Mouse (Mus musculus): ENCODE data around the gene Tnxb. TPM values are rescaled to one million over a fixed set of nuclear protein-coding genes. Genes with fewer than 3 reads are reported as not detected.
"Not testable (repeated sequence)": the region's sequence is repeated elsewhere in the genome, so short reads cannot be mapped to it uniquely, and the experiment has no call there.

The Tnxb gene
- polyA plus RNA-seq, 1 experiment from 2014 or later, result not detected

DNA sequence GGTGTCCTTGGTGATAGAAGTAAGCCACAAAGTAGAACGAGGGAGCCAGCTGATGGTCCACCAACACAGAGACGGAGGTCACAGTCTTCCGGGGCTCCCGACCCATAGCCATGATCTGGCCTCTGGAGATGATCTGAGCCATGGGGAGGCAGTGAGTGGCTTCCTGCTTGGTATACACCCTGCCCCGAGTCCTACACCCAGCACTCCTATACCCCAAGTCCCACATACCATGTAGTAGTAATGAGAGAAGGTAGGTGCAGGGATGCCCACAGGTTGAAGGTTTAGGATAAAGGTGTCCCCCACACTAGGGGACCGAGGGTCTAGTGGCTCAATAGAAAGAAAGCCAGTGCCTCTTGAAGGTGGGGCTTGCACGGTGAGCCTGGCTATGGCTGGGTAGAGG is 69.4 kb downstream of the Tnxb start:
- not testable (repeated sequence) for H3K4me3 ChIP-seq (ENCODE audit: inconsistent target); H3K27ac ChIP-seq; H3K36me3 ChIP-seq (ENCODE audit: inconsistent target); H3K79me2 ChIP-seq (ENCODE audit: inconsistent target)
- 89% methylated on average over 7 of the region's 7 CpGs for WGBS (ENCODE audit: missing documents)

DNA sequence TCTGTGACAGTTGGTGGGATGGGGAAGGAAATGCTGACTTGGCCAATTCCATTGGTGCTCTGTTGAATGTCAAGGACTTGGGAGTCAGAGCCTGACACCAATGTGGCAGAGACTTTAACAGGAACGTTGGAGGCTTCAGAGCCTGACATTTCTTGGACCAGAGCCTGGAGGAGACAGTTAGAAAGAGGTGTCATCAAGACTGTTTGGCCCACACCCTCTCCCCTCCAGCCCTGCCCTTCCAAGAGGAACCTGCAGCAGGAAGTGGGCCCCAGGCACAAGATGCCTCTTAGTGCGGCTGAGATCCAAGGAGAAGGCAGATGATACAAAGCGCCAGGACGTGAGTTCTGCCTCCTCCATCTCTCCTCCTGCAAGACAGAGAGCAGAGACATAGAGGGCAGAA is 69.9 kb downstream of the Tnxb start:
- no peak overlapping the region for H3K4me3 ChIP-seq (ENCODE audit: inconsistent target)
- H3K36me3 ChIP-seq (ENCODE audit: inconsistent target), result no peaks in the 10 kb centered on the region
- WGBS (ENCODE audit: missing documents), result 44% methylated on average over 4 of the region's 4 CpGs
- no peaks in the 10 kb centered on the region for H3K79me2 ChIP-seq (ENCODE audit: inconsistent target)
- H3K27ac ChIP-seq, result no peak overlapping the region

DNA sequence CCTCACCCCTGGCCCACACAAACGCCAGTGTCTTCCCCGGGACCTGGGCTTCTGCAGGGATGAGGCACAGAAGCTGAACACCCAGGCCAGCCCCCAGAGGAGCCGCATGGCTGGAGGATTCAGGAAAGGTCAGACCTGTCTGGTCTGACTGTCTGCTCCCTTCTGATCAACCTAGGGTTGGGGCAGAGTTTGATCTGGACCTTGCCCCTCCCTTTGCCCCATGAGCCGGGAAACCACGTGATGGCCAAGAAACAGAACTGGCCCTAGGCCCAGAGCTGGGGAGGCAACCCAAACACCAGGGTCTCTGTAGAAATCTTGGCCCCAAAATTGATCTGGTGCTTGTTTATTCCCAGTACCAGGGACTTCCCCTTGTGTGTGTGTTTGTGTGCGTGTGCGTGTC is 73.4 kb downstream of the Tnxb start, which contains the start of gene C4b:
Gene C4b (minus strand): TSS at position 164 of the 400 bp plus-strand sequence.
- Histone ChIP-seq H3K79me2 (ENCODE audit: inconsistent target) (no peaks in the 10 kb centered on the region), H3K4me3 (ENCODE audit: inconsistent target) (no peak within 1 kb of the TSS), H3K27ac (no peak within 1 kb of the TSS), H3K36me3 (ENCODE audit: inconsistent target) (no peaks in the 10 kb centered on the region)
- 84% methylated on average over 7 of the region's 7 CpGs for whole genome bisulfite sequencing (ENCODE audit: missing documents)

DNA sequence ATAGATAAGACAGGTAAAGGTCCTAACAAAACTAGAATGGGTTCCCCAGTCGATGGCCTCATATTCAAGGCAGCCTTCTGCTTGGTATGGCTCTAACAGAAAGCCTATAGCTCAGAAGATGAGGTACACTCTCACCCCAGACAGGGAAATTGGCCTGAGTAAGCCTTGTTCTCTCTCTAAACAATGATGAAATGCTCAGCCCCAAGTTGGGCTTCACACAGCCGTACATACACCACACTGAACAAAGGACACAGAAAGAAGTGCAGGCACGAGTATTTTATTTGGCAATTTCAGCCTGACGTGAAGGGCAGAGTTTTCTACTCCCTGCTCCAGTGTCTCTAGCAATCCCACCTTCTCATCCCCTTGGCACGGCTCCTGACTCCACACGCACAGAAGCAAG is 73.9 kb downstream of the Tnxb start:
- 84% methylated on average over 6 of the region's 6 CpGs for WGBS (ENCODE audit: missing documents)
- H3K79me2 ChIP-seq (ENCODE audit: inconsistent target), result no peaks in the 10 kb centered on the region
- H3K4me3 ChIP-seq (ENCODE audit: inconsistent target), result no peak overlapping the region
- no peak overlapping the region for H3K27ac ChIP-seq
- no peaks in the 10 kb centered on the region for H3K36me3 ChIP-seq (ENCODE audit: inconsistent target)

DNA sequence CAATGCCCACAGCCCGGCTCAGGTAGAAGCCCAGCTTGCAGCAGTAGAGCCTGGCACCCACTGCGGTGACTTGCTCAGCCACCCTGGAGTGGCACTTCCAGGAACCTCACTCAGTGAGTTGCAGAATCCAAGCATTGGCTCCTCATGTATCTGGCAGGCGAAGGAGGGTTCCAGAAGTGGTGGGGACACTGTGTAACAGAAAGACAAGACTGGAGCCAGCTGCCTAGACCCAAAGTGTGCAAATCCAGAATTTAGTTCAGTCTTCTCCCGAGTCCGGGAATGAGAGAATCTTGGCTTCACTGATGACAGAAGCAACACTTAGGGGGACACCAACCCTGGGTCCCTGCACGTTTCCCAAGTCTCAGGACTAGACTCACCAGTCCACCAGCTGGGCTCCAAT is 74.3 kb downstream of the Tnxb start:
- H3K79me2 ChIP-seq (ENCODE audit: inconsistent target); H3K27ac ChIP-seq; H3K4me3 ChIP-seq (ENCODE audit: inconsistent target); H3K36me3 ChIP-seq (ENCODE audit: inconsistent target): not testable (repeated sequence)
- WGBS (ENCODE audit: missing documents), result 92% methylated on average over 2 of the region's 6 CpGs

DNA sequence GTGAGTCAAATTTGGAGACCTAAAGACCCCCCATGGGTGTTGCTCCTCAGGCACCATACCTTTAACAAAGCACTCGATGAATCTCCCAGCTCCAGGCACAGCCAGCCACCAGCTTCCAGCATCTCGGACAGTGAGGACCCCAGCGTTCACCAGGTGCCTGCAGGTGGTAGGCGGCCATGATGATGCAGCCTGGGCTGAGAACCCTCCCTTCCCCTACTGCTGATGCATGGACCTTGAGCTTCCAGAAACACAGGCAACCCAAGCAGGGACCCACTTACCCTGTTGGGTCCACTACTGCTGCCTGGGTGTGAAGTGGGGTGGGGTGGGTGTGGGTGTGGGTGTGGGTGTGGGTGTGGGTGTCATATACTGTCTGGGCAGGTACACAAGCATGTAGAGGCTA is 74.8 kb downstream of the Tnxb start:
- WGBS (ENCODE audit: missing documents), result 93% methylated on average over 4 of the region's 4 CpGs
- H3K79me2 ChIP-seq (ENCODE audit: inconsistent target); H3K4me3 ChIP-seq (ENCODE audit: inconsistent target); H3K36me3 ChIP-seq (ENCODE audit: inconsistent target); H3K27ac ChIP-seq: not testable (repeated sequence)

DNA sequence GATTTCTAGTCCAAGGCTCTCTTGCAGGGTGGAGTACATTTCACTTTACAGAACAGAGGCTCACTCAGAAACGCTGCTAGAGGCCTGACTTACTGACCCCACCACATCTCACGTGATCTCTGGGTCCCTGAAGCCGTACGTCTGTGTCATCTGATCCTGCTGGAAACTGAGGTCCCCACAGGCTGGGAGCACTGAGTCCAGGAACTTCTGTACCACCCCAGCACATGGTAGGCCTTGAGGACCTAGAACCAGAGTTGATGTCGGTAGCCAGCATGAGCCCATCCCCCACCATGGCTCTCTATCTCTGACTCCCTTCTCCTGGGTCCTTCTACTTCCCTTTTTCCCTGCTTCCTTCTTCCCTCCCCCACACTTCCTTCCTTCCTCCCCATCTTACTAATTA is 76.2 kb downstream of the Tnxb start:
- Histone ChIP-seq H3K36me3 (ENCODE audit: inconsistent target) (no peaks in the 10 kb centered on the region), H3K79me2 (ENCODE audit: inconsistent target) (no peaks in the 10 kb centered on the region), H3K4me3 (ENCODE audit: inconsistent target) (no peak overlapping the region), H3K27ac (peak overlapping the region; percentile 55)
- WGBS (ENCODE audit: missing documents), result 82% methylated on average over 5 of the region's 5 CpGs

DNA sequence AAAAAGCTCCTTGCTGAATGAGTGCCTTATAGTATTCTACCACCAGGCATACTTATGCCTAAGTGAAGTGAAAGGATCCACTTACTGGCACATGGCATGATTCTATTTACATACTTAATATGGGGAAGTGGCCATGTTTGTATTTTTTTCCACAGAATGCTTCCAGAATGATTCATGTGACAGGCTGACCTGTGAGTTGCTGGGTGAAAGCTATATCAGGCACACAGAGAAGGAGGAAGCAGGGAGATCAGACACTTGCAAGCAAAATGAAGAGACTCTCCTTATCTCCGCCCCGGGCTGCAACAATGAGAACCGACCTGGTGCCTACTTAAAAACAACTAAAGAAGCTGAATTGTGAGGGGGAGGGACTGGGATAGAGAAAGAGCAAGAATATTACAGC is 91.1 kb downstream of the Tnxb start:
- Histone ChIP-seq H3K36me3 (ENCODE audit: inconsistent target) (no peaks in the 10 kb centered on the region), H3K27ac (peak overlapping the region; percentile 67), H3K79me2 (ENCODE audit: inconsistent target) (no peaks in the 10 kb centered on the region), H3K4me3 (ENCODE audit: inconsistent target) (no peak overlapping the region)
- whole genome bisulfite sequencing (ENCODE audit: missing documents), result 46% methylated on average over 3 of the region's 3 CpGs

Other genes with a start within 250 kb of the Tnxb start
- 0.16 TPM in 1 of 3 replicates, not detected in the others for gene Btnl4, start 193.2 kb upstream of the Tnxb start, polyA plus RNA-seq (2018)
- 0.09 to 0.27 TPM in 2 of 3 replicates, not detected in the other for gene Btnl6, start 153.2 kb upstream of the Tnxb start, polyA plus RNA-seq (2018)
- 0.08 to 0.30 TPM (median 0.11 TPM) in 3 replicates for gene Notch4, start 106.3 kb upstream of the Tnxb start, polyA plus RNA-seq (2018)
- 124 to 167 TPM (median 152 TPM) in 3 replicates for gene Gpsm3, start 80.7 kb upstream of the Tnxb start, polyA plus RNA-seq (2018)
- gene Pbx2, start 79.3 kb upstream of the Tnxb start, polyA plus RNA-seq (2018), result 44.7 to 64.2 TPM (median 45.7 TPM) in 3 replicates
- gene Ager, start 72.7 kb upstream of the Tnxb start, polyA plus RNA-seq (2018), result 0.22 to 0.38 TPM (median 0.27 TPM) in 3 replicates
- gene Rnf5, start 66.8 kb upstream of the Tnxb start, polyA plus RNA-seq (2018), result 45.1 to 50.3 TPM (median 47.5 TPM) in 3 replicates
- gene Agpat1, start 66.3 kb upstream of the Tnxb start, polyA plus RNA-seq (2018), result 67.5 to 77.3 TPM (median 76.0 TPM) in 3 replicates
- 0.14 to 0.69 TPM (median 0.28 TPM) in 3 replicates for gene Egfl8, start 54.6 kb upstream of the Tnxb start, polyA plus RNA-seq (2018)
- 71.0 to 95.1 TPM (median 79.6 TPM) in 3 replicates for gene Ppt2, start 42.0 kb upstream of the Tnxb start, polyA plus RNA-seq (2018)
- 0.16 to 0.25 TPM in 2 of 3 replicates, not detected in the other for gene Prrt1, start 41.0 kb upstream of the Tnxb start, polyA plus RNA-seq (2018)
- gene Fkbpl, start 25.8 kb upstream of the Tnxb start, polyA plus RNA-seq (2018), result 12.5 to 24.4 TPM (median 15.0 TPM) in 3 replicates
- gene Atf6b, start 23.4 kb upstream of the Tnxb start, polyA plus RNA-seq (2018), result 31.4 to 62.2 TPM (median 57.9 TPM) in 3 replicates
- gene C4b, start 73.3 kb downstream of the Tnxb start, polyA plus RNA-seq (2018), result 0.21 to 1.4 TPM (median 0.32 TPM) in 3 replicates
- gene Cyp21a1, start 134.0 kb downstream of the Tnxb start, polyA plus RNA-seq (2018), result not detected in 3 replicates
- 23.5 to 36.5 TPM (median 28.1 TPM) in 3 replicates for gene Stk19, start 166.4 kb downstream of the Tnxb start, polyA plus RNA-seq (2018)
- 13.6 to 19.8 TPM (median 15.8 TPM) in 3 replicates for gene Dxo, start 166.5 kb downstream of the Tnxb start, polyA plus RNA-seq (2018)
- gene Skiv2l, start 179.7 kb downstream of the Tnxb start, polyA plus RNA-seq (2018), result 16.7 to 36.7 TPM (median 23.6 TPM) in 3 replicates
- 46.9 to 59.7 TPM (median 52.1 TPM) in 3 replicates for gene Nelfe, start 179.9 kb downstream of the Tnxb start, polyA plus RNA-seq (2018)
- 2.6 to 6.4 TPM (median 4.7 TPM) in 3 replicates for gene Cfb, start 192.0 kb downstream of the Tnxb start, polyA plus RNA-seq (2018)
- gene Zbtb12, start 208.9 kb downstream of the Tnxb start, polyA plus RNA-seq (2018), result 5.4 to 6.2 TPM (median 5.5 TPM) in 3 replicates
- not detected in 3 replicates for gene Gm20547, start 211.5 kb downstream of the Tnxb start, polyA plus RNA-seq (2018)
- gene C2, start 227.7 kb downstream of the Tnxb start, polyA plus RNA-seq (2018), result 0.63 to 0.95 TPM (median 0.86 TPM) in 3 replicates
- gene Ehmt2, start 227.9 kb downstream of the Tnxb start, polyA plus RNA-seq (2018), result 59.6 to 100 TPM (median 69.3 TPM) in 3 replicates
- not detected in 3 replicates for gene Slc44a4, start 243.9 kb downstream of the Tnxb start, polyA plus RNA-seq (2018)